ENCODE assay signal across 9 mouse cellular contexts in the genomic region with DNA sequence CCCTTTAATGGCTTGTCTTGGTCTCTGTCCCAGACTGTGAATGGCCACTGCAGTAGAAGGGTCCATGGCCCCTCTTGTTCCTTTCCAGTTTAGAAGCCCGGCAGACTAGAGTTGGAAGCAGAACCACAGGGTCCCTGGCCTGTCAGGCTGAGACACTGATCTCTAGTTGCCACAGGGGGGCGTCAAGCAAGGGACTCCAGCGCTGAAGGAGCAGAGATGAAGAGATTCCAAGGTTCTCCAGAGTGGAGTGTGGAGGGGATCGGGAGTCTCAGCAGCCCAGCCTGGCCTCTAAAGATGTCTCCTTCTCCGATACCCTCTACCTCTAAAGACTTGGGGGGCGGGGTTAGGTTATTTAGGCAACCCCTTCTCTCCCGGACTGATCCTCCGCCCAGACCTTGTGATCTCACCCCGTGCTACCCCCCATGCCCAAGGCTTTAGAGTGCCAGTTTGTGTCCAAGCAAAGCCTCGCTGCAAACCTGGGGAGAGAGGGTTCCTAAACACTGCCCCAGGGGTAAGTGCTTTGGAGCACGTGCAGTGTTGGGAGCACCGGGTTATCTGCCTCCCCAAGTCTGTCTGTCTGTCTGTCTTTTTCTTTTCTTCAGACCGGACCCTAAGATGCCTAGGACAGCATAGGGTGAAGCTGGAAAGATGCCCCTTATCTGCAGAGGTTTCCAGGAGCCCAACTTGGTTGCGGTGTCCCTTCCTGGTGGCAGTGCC. TPM values are rescaled to one million over a fixed set of nuclear protein-coding genes. Genes with fewer than 3 reads are reported as not detected.
A peak's percentile ranks its signal among the peaks of the same experiment; 100 is the strongest.
DNase-seq lines count a peak whose midpoint lies in the region; ATAC-seq and TF ChIP-seq lines count a peak whose summit lies in the region.
"Had no signal": no experiment of that assay in that cellular context is flagged by ENCODE, and none has a peak within 500 bp of the region (broad histone marks: within the 10 kb centered on the region; RNA-seq: fewer than 3 reads in every experiment).

No protein-coding gene starts in this region.

- no peak overlapping the region; the same call in 1 of the 2 replicates for H3K4me3 ChIP-seq in lung, postnatal 0 days (ENCODE audit: low read depth, low read length)
- H3K4me3 ChIP-seq in neural tube, embryonic 15.5 days (replicated peaks): peak overlapping the region; percentile 52
- H3K4me3 ChIP-seq: erythroblast, embryonic 14.5 days had no signal

- peaks cover 5% of the 10 kb centered on the region for H3K4me1 ChIP-seq in lung, postnatal 0 days (ENCODE audit: insufficient read depth, low read depth, low read length)
- H3K4me1 ChIP-seq in neural tube, embryonic 15.5 days: peaks cover 59% of the 10 kb centered on the region

- peak; percentile 66 to 71 for DNase-seq in cerebellum, postnatal 10 days
- DNase-seq in cerebellum, adult 11 months: no peak
- DNase-seq in lung, postnatal 0 days (ENCODE audit: low spot score): no peak
- no peak for DNase-seq in lung, adult 18-20 months
- peak; percentile 39 to 52 for DNase-seq in left cerebral cortex, postnatal 14 days (ENCODE audit: low spot score in 2 of 2)

- H3K27me3 ChIP-seq in lung, postnatal 0 days (replicated peaks; ENCODE audit: insufficient read depth, low read length): peaks cover 42% of the 10 kb centered on the region
- peaks cover 64% of the 10 kb centered on the region for H3K27me3 ChIP-seq in neural tube, embryonic 15.5 days (replicated peaks)

- intact Hi-C loops in left cerebral cortex, postnatal 14 days (cut with DNase I): no loop called here

- peak overlapping the region; percentile 51; the same call in 1 of the 2 replicates for H3K4me2 ChIP-seq in lung, postnatal 0 days (replicated peaks; ENCODE audit: low read depth, low read length)
- H3K4me2 ChIP-seq in neural tube, embryonic 15.5 days: peak overlapping the region; percentile 91

- no peak overlapping the region for H3K27ac ChIP-seq in lung, postnatal 0 days (ENCODE audit: low read length)
- peak overlapping the region; percentile 76; the same call in 1 of the 2 replicates for H3K27ac ChIP-seq in neural tube, embryonic 15.5 days (replicated peaks)

- WGBS in lung, postnatal 0 days: 4% methylated on average over 14 of the region's 14 CpGs
- 6% methylated on average over 14 of the region's 14 CpGs for WGBS in neural tube, embryonic 15.5 days

- H3K9me3 ChIP-seq in lung, postnatal 0 days (ENCODE audit: low read length): no peaks in the 10 kb centered on the region
- H3K9me3 ChIP-seq in neural tube, embryonic 15.5 days (replicated peaks): no peaks in the 10 kb centered on the region

- TF ChIP-seq EP300 in lung, postnatal 0 days (IDR thresholded peaks at IDR 0.05): no peak

- peak; percentile 59 for TF ChIP-seq CTCF in lung, postnatal 0 days (IDR thresholded peaks at IDR 0.05)

- H3K9ac ChIP-seq in lung, postnatal 0 days (replicated peaks; ENCODE audit: low read depth): no peak overlapping the region
- peak overlapping the region; percentile 55 for H3K9ac ChIP-seq in neural tube, embryonic 15.5 days (replicated peaks)

- H3K36me3 ChIP-seq in lung, postnatal 0 days (ENCODE audit: insufficient read depth, low read length): no peaks in the 10 kb centered on the region
- no peaks in the 10 kb centered on the region for H3K36me3 ChIP-seq in neural tube, embryonic 15.5 days

- ATAC-seq in lung, postnatal 0 days: no peak
- ATAC-seq in neural tube, embryonic 15.5 days (ENCODE audit: low FRiP score): no peak
- ATAC-seq in erythroid progenitor cell, adult 5-6 weeks (replicated peaks; ENCODE audit: low FRiP score, poor library complexity, severe bottlenecking): no peak
- ATAC-seq in activated CD4-positive, CD25-positive, alpha-beta regulatory T cell, adult 4 months: no peak

RNA-seq across cellular contexts. Expression of a gene that starts 2.7 kb away (rescaled TPM):
- polyA plus RNA-seq in lung, postnatal 0 days (2015; fragmentation: Nextera tagmentation; extraction: Ambion mirVana): 2.9 and 3.0 TPM in 2 replicates
- 1 to 10 TPM; 5.8 to 8.1 TPM for total RNA-seq in left cerebral cortex, postnatal 14 days (2021)
- 4.0 and 4.2 TPM in 2 replicates for polyA plus RNA-seq in neural tube, embryonic 15.5 days (2015; fragmentation: Nextera tagmentation; extraction: Ambion mirVana)
- total RNA-seq in erythroid progenitor cell, adult 5-6 weeks (2015; ENCODE audit: low replicate concordance): not detected in 2 replicates
- total RNA-seq in erythroid progenitor cell, adult 5-6 weeks (2017; ENCODE audit: low replicate concordance): not detected in 2 replicates
- polyA plus RNA-seq in activated CD4-positive, CD25-positive, alpha-beta regulatory T cell, adult 4 months (2017; shearing (Covaris generic)): not detected
- polyA plus RNA-seq: erythroblast, embryonic 14.5 days had no signal

RNA-seq across cellular contexts. Expression of a gene that starts 36.8 kb away (rescaled TPM):
- 2.5 and 2.6 TPM in 2 replicates for polyA plus RNA-seq in lung, postnatal 0 days (2015; fragmentation: Nextera tagmentation; extraction: Ambion mirVana)
- 1 to 10 TPM; 1.9 to 4.7 TPM for total RNA-seq in left cerebral cortex, postnatal 14 days (2021)
- polyA plus RNA-seq in neural tube, embryonic 15.5 days (2015; fragmentation: Nextera tagmentation; extraction: Ambion mirVana): 0.84 and 3.3 TPM in 2 replicates
- not detected in 2 replicates for total RNA-seq in erythroid progenitor cell, adult 5-6 weeks (2015; ENCODE audit: low replicate concordance)
- not detected in 2 replicates for total RNA-seq in erythroid progenitor cell, adult 5-6 weeks (2017; ENCODE audit: low replicate concordance)
- not detected for polyA plus RNA-seq in activated CD4-positive, CD25-positive, alpha-beta regulatory T cell, adult 4 months (2017; shearing (Covaris generic))
- polyA plus RNA-seq: erythroblast, embryonic 14.5 days had no signal

Comparison
In these comparisons a context has a peak if more than half of its experiments do, and no peak if none do; other contexts are left out.
1. DNase-seq: peak in cerebellum, postnatal 10 days (2 of 2) and left cerebral cortex, postnatal 14 days (2 of 2); none in cerebellum, adult 11 months (single experiment), lung, postnatal 0 days (single experiment) and lung, adult 18-20 months (0 of 2).